Mouse (Mus musculus): ENCODE results near the gene Scube3. TPM values are rescaled to one million over a fixed set of nuclear protein-coding genes. Genes with fewer than 3 reads are reported as not detected.
A peak's percentile ranks its signal among the peaks of the same experiment; 100 is the strongest.
"Not testable (repeated sequence)": the region's sequence is repeated elsewhere in the genome, so short reads cannot be mapped to it uniquely, and the experiment has no call there.

The Scube3 gene
- total RNA-seq, 2 experiments from 2014 or later: not detected

- ATAC-seq (replicated peaks; ENCODE audit: poor library complexity, severe bottlenecking): peak; percentile 51
Measured at GRCm38 (mm10) chr17:28209457-28210110, 67.6 kb downstream of the Scube3 start.

- ATAC-seq (replicated peaks; ENCODE audit: poor library complexity, severe bottlenecking): peak; percentile 10; the same call in 1 of the 2 replicates
Measured at GRCm38 (mm10) chr17:28211921-28212341, 70.0 kb downstream of the Scube3 start.

- ATAC-seq (replicated peaks; ENCODE audit: poor library complexity, severe bottlenecking): no peak
Measured at GRCm38 (mm10) chr17:28212391-28212790, 70.5 kb downstream of the Scube3 start.

DNA sequence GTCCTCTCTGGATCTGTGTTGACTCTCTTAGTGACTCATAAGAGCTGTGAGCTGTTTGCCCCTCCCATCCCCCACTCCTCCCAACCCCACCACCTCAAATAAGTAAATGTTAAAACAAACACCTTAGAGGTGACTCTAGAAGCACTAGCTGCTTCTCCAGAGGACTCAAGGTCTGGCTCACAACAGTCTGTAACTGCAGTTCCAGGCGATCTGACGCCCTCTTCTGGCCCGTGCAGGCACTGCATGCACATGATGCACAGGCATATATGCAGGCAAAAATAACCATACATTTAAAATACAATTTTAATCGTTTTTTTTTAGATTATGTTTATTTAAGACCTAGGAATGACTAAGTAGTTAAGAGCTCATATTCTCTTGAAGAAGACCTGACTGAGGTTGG lies 71.3 kb downstream of the Scube3 start:
- no peak for ATAC-seq (replicated peaks; ENCODE audit: poor library complexity, severe bottlenecking)

DNA sequence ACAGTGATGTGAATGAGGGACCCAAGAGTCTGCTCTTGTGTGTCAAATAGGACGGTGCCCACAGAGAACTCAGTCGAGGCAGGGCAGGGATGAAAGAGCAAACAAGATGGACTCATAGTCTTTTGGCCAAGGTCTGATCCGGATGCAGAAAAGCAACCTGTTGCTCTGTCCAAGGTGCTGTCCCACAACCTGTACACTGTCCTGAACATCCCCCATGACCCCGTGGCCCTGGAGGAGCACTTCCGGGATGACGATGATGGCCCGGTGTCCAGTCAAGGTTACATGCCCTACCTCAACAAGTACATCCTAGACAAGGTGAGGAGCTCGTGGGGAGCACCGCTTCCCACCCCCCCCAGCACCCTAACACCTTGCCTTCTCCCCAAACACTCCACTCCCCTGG lies 74.8 kb downstream of the Scube3 start:
- no peak for ATAC-seq (replicated peaks; ENCODE audit: poor library complexity, severe bottlenecking)

DNA sequence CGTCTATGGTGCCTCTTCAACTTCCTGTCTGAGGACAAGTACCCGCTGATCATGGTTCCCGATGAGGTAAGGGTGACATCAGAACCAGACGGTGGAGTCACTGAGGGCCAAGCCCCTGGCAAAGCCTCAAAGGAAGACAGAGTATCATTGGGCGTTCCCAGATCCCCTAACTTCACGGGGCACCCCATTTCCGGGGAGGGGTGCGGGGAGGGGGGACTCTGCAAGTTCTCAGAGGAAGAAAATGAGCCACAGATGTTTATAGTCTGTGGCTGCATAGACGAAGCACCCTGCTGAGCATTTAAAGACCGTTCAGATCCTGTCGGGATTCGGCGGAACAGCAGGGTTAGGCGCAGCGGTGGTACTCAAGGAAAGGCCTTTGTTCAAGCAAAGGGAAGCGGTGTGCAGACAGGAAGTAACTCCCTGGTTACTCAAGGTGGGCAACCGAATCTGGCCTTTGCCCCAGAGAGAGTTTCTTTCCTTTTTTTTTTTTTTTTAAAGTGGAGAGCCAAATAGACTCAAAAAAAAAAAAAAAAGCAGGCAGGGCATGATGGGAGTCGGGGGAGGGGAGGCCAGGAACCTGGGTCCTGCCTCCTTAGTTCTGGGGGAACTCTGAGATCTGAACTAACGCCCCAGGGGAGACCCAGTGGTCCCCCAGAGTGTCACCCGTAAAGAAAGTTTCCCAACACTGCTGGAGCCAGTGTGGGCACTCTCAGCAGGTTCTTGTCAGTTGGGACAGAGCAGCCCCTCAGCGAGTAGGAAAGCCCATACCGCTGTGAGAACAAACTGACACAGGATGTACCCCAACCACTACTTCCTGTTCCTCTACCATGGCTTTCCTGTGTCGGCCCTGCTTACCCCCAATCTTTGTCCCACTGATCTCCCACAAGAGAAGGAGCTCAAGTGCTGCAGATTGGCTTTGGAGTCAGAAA lies 76.0 kb downstream of the Scube3 start:
- ATAC-seq (replicated peaks; ENCODE audit: poor library complexity, severe bottlenecking): peak; percentile 70

DNA sequence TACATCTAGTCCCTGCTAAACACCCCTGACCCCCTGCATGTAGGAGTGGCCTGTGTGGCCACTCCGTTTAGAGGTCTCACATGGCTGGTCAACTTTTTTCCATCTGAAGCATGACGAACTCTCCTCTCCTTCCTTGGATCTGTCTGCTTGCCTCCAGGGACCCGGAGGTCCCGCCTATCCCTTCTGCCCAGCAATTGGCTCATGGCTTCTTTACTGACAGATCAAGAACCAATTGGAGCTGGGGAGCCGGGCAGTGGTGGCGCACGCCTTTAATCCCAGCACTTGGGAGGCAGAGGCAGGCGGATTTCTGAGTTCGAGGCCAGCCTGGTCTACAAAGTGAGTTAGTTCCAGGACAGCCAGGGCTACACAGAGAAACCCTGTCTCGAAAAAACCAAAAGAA lies 80.5 kb downstream of the Scube3 start:
- not testable (repeated sequence) for ATAC-seq (replicated peaks; ENCODE audit: poor library complexity, severe bottlenecking)

DNA sequence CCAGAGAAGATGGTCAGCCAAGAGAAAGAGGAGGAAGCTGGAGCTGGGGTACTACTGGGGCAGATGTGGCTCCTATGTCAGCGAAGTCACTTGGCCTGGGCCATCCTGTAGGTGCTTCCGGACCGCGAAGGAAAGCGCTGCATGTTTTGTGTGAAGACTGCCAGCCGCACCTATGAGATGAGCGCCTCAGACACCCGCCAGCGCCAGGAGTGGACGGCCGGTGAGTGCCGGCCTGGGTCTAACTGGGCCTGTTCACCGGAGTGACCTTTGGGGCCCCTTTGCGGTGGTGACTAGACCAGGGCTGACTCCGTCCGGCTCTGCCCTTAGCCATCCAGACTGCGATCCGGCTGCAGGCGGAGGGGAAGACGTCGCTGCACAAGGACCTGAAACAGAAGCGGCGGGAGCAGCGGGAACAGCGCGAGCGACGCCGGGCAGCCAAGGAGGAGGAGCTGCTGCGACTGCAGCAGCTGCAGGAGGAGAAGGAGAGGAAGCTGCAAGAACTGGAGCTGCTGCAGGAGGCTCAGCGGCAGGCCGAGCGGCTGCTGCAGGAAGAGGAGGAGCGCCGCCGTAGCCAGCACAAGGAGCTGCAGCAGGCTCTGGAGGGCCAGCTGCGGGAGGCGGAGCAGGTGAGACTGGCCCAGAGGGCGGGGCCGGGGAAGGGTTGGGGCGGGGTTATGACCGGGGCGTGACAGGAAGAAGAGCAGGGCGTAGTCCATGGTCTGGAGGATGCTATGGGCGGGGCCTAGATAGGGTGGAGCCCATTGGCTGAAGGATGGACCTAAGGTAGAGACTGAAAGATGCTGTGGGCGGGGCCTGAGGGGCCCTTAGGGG lies 81.8 kb downstream of the Scube3 start:
- peak; percentile 82 for ATAC-seq (replicated peaks; ENCODE audit: poor library complexity, severe bottlenecking)

Other genes starting within 250 kb of the Scube3 start
- 49.0 and 66.4 TPM in 2 replicates for gene Anks1, start 232.8 kb upstream of the Scube3 start, total RNA-seq (2014; fragmentation: Nextera tagmentation)
- 31.9 and 34.9 TPM in 2 replicates for gene Anks1, start 232.8 kb upstream of the Scube3 start, total RNA-seq (2017)
- 39.9 and 46.9 TPM in 2 replicates for gene Taf11, start 232.3 kb upstream of the Scube3 start, total RNA-seq (2014; fragmentation: Nextera tagmentation)
- gene Taf11, start 232.3 kb upstream of the Scube3 start, total RNA-seq (2017): 35.7 and 44.0 TPM in 2 replicates
- gene Tcp11, start 61.5 kb upstream of the Scube3 start, total RNA-seq (2014; fragmentation: Nextera tagmentation): 0.60 TPM in 1 of 2 replicates, not detected in the other
- 2.1 and 2.4 TPM in 2 replicates for gene Tcp11, start 61.5 kb upstream of the Scube3 start, total RNA-seq (2017)
- gene Zfp523, start 35.0 kb downstream of the Scube3 start, total RNA-seq (2014; fragmentation: Nextera tagmentation): 14.5 and 20.9 TPM in 2 replicates
- 19.5 and 29.1 TPM in 2 replicates for gene Zfp523, start 35.0 kb downstream of the Scube3 start, total RNA-seq (2017)
- gene Def6, start 65.6 kb downstream of the Scube3 start, total RNA-seq (2014; fragmentation: Nextera tagmentation): 57.9 and 67.3 TPM in 2 replicates
- 108 and 142 TPM in 2 replicates for gene Def6, start 65.6 kb downstream of the Scube3 start, total RNA-seq (2017)
- gene Ppard, start 90.6 kb downstream of the Scube3 start, total RNA-seq (2014; fragmentation: Nextera tagmentation): 8.4 and 8.8 TPM in 2 replicates
- gene Ppard, start 90.6 kb downstream of the Scube3 start, total RNA-seq (2017): 0.34 and 5.6 TPM in 2 replicates
- 41.7 and 47.9 TPM in 2 replicates for gene Fance, start 171.4 kb downstream of the Scube3 start, total RNA-seq (2014; fragmentation: Nextera tagmentation)
- 15.0 and 16.4 TPM in 2 replicates for gene Fance, start 171.4 kb downstream of the Scube3 start, total RNA-seq (2017)
- gene Rpl10a, start 186.3 kb downstream of the Scube3 start, total RNA-seq (2014; fragmentation: Nextera tagmentation): 2,618 and 3,063 TPM in 2 replicates
- gene Rpl10a, start 186.3 kb downstream of the Scube3 start, total RNA-seq (2017): 785 and 838 TPM in 2 replicates
- 3.3 TPM in 1 of 2 replicates, not detected in the other for gene Tead3, start 208.7 kb downstream of the Scube3 start, total RNA-seq (2014; fragmentation: Nextera tagmentation)
- gene Tead3, start 208.7 kb downstream of the Scube3 start, total RNA-seq (2017): 0.04 TPM in 1 of 2 replicates, not detected in the other
- gene Tulp1, start 223.1 kb downstream of the Scube3 start, total RNA-seq (2014; fragmentation: Nextera tagmentation): not detected in 2 replicates
- 0.69 TPM in 1 of 2 replicates, not detected in the other for gene Tulp1, start 223.1 kb downstream of the Scube3 start, total RNA-seq (2017)